In the genomic region with DNA sequence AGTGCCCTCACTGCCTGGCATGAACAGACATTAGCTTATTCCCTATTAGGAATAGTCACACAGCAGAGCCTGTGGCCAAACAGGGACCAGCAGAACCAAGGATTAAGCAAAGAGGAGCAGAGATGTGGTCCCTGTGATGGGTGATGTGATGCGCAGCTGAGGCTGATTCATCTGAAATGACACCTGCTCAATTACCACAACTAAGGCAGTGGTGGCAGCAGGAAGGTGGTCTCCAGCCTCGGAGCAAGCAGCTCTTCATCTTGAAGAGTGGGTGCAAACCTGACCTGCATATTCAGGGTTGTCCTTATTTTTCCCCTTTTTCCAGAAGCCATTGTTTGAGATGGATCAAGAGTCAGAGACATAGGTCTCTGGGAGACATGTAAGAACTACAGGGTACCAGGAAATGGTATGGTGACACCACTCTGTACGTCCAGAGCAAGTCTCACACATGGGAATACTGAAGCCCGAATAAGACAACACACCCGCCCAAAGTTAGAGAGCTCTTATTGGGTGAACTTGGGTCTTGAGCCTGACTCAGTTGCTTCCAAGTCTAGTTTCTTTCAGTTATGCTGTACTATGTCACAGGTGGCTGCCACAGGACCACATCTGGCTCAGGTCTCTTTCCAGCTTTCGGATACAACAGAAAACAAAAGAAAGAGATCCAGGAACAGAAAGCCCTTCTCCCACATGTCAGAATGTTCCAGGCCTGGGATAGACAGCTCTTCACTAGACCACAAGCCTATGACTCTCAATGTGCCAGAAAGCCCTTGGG, we compare ENCODE assay signal across 22 mouse cellular contexts.
A peak's percentile ranks its signal among the peaks of the same experiment; 100 is the strongest.
DNase-seq lines count a peak whose midpoint lies in the region; ATAC-seq lines count a peak whose summit lies in the region.
"Had no signal": no experiment of that assay in that cellular context is flagged by ENCODE, and none has a peak within 500 bp of the region (broad histone marks: within the 10 kb centered on the region; RNA-seq: fewer than 3 reads in every experiment).

No protein-coding gene starts in this region.

- no peak overlapping the region for H3K4me2 ChIP-seq in heart, embryonic 16.5 days (ENCODE audit: low read depth, low read length)
- no peak overlapping the region for H3K4me2 ChIP-seq in midbrain, embryonic 15.5 days
- H3K4me2 ChIP-seq: forebrain, embryonic 12.5 days; heart, embryonic 11.5 days; hindbrain, embryonic 12.5 days; hindbrain, embryonic 15.5 days had no signal

- peaks cover 7% of the 10 kb centered on the region for H3K4me1 ChIP-seq in heart, embryonic 16.5 days (ENCODE audit: control insufficient read depth, insufficient read depth, low read length)
- no peaks in the 10 kb centered on the region for H3K4me1 ChIP-seq in midbrain, embryonic 15.5 days
- H3K4me1 ChIP-seq: forebrain, embryonic 12.5 days had no signal

- ATAC-seq in heart, embryonic 16.5 days (replicated peaks; ENCODE audit: extremely low read depth, insufficient read depth, low FRiP score), result peak; percentile 37; the same call in 1 of the 2 replicates
- ATAC-seq in midbrain, embryonic 15.5 days (replicated peaks), result no peak
- no peak for ATAC-seq in erythroid progenitor cell, adult 5-6 weeks (replicated peaks; ENCODE audit: low FRiP score, poor library complexity, severe bottlenecking)
- ATAC-seq: forebrain, embryonic 16.5 days had no signal

- H3K27me3 ChIP-seq in heart, embryonic 16.5 days (ENCODE audit: control insufficient read depth, insufficient read depth, low read length), result no peaks in the 10 kb centered on the region
- no peaks in the 10 kb centered on the region for H3K27me3 ChIP-seq in midbrain, embryonic 15.5 days (replicated peaks)
- H3K27me3 ChIP-seq: forebrain, embryonic 12.5 days; hindbrain, embryonic 12.5 days; hindbrain, embryonic 15.5 days had no signal

- DNase-seq in heart, postnatal 4 days, result no peak
- peak; percentile 56 to 74 for DNase-seq in thymus, adult 18-20 months
- peak; percentile 68 to 73 for DNase-seq in thymus, postnatal 10 days (ENCODE audit: low spot score in 2 of 2)
- DNase-seq in thymus, postnatal 36 days, result peak; percentile 63 to 78
- no peak for DNase-seq in layer of hippocampus, adult 18-20 months (ENCODE audit: low spot score in 2 of 2)
- DNase-seq: adrenal gland, postnatal 10 days; adrenal gland, postnatal 36 days; cerebellum, adult 18-20 months; cerebellum, adult 9-10 months; cerebellum, postnatal 14 days; gastrocnemius, postnatal 10 days; gastrocnemius, postnatal 36 days; heart, adult 2 months; heart, postnatal 14 days had no signal

- H3K27ac ChIP-seq in heart, embryonic 16.5 days (ENCODE audit: low read length), result no peak overlapping the region
- no peak overlapping the region for H3K27ac ChIP-seq in midbrain, embryonic 15.5 days
- H3K27ac ChIP-seq: forebrain, embryonic 12.5 days; heart, adult 2 months; hindbrain, embryonic 12.5 days; hindbrain, embryonic 15.5 days had no signal

- 89% methylated on average over 6 of the region's 6 CpGs for WGBS in heart, embryonic 16.5 days
- WGBS in midbrain, embryonic 15.5 days, result 98% methylated on average over 6 of the region's 6 CpGs

- no peak overlapping the region for H3K4me3 ChIP-seq in heart, embryonic 16.5 days (ENCODE audit: low read length)
- no peak overlapping the region for H3K4me3 ChIP-seq in midbrain, embryonic 15.5 days
- H3K4me3 ChIP-seq: forebrain, embryonic 12.5 days; heart, adult 2 months; hindbrain, embryonic 12.5 days; hindbrain, embryonic 15.5 days had no signal

- H3K9ac ChIP-seq in heart, embryonic 16.5 days (ENCODE audit: low read length), result no peak overlapping the region
- no peak overlapping the region for H3K9ac ChIP-seq in midbrain, embryonic 15.5 days
- H3K9ac ChIP-seq: forebrain, embryonic 12.5 days; hindbrain, embryonic 12.5 days; hindbrain, embryonic 15.5 days had no signal

- no peaks in the 10 kb centered on the region for H3K36me3 ChIP-seq in heart, embryonic 16.5 days (ENCODE audit: control insufficient read depth, insufficient read depth)
- H3K36me3 ChIP-seq in midbrain, embryonic 15.5 days (replicated peaks), result no peaks in the 10 kb centered on the region
- H3K36me3 ChIP-seq: hindbrain, embryonic 15.5 days had no signal

- no peaks in the 10 kb centered on the region for H3K9me3 ChIP-seq in heart, embryonic 16.5 days (replicated peaks; ENCODE audit: control insufficient read depth, low read length)
- H3K9me3 ChIP-seq in midbrain, embryonic 15.5 days, result no peaks in the 10 kb centered on the region
- H3K9me3 ChIP-seq: forebrain, embryonic 12.5 days; hindbrain, embryonic 12.5 days; hindbrain, embryonic 15.5 days had no signal

Comparison
In these comparisons a context has a peak if more than half of its experiments do, and no peak if none do; other contexts are left out.
1. DNase-seq: peak in thymus, adult 18-20 months (2 of 2), thymus, postnatal 10 days (2 of 2) and thymus, postnatal 36 days (2 of 2); none in heart, postnatal 4 days (single experiment) and layer of hippocampus, adult 18-20 months (0 of 2).